Mouse (Mus musculus) fat pad, adult 2 months (tissue): ENCODE results near the gene Slc2a9.

Source experiments
- DNase-seq: peaks from one replicate; pipeline ENCODE4 v3.0.0-alpha.2; 2011; ENCODE audit warnings: low read depth, low spot score; ENCODE audit errors: extremely low read depth

The Slc2a9 gene

DNA sequence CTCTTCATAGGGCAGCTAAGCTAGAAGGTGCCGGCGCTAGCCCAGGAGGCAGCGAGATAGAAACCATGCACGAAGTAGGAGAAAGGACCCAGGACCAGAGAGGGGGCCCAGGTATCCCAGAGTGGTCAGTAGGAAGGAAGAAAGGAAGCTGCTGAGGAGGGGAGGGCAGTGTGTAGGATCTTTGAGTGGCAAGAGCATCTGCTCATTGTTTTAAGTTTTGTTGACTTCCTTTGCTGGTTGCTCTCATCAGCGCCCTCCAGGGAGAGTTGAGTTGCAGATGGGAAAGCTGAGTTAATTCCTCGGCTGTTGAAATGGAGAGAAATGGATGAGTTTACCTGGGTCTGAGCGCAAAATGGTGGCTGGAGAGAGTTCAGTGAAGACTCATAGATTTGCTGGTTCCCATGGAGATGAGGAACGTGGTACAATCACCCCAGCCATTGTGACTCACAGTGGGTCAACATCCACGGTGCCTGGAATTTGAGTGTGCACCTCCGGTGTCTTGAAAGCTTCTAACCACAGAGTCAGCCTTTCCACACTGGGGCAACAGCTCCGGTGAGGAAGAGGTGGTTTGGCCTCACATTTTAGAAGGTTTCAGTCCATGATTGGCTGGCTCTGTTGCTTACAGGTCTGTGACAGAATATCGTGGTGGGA, 201.1 kb downstream of the Slc2a9 start:
- DNase-seq, result no peak
